Mouse (Mus musculus) spleen, postnatal 0 days (tissue): ENCODE results near the gene Hadh. TPM values are rescaled to one million over a fixed set of nuclear protein-coding genes. Genes with fewer than 3 reads are reported as not detected.

ENCODE experiments used
- polyA plus RNA-seq: library from polyadenylated mRNA; unstranded; fragments of >200 nt; fragmentation: Nextera tagmentation; extraction: Ambion mirVana; gene quantifications from 2 replicates; pipeline ENCODE4 v1.2.1, GENCODE M21; 2015

Gene Hadh
- polyA plus RNA-seq: 41.3 and 42.4 TPM in 2 replicates

GRCm38 (mm10) chr3:131271559-131272373, at the start of gene Hadh:
Hadh (minus strand) TSS chr3:131272101.

GRCm38 (mm10) chr3:131302452-131303319, 30.8 kb upstream of the Hadh start, which contains the start of gene Cyp2u1:
Cyp2u1 (minus strand) TSS chr3:131303227.

Other genes starting within 250 kb of the Hadh start
- 2.3 and 3.1 TPM in 2 replicates for gene Lef1, start 161.6 kb downstream of the Hadh start, polyA plus RNA-seq
- 0.79 and 1.5 TPM in 2 replicates for gene Cyp2u1, start 31.1 kb upstream of the Hadh start, polyA plus RNA-seq
- gene Sgms2, start 219.3 kb upstream of the Hadh start, polyA plus RNA-seq: 4.8 and 6.8 TPM in 2 replicates